8 mouse cellular contexts compared by ENCODE assay signal in genomic region chr5:133795638-133796037, GRCm38 (mm10).
DNase-seq lines count a peak whose midpoint lies in the region.

No protein-coding gene starts in this region.

- peak; percentile 31 for DNase-seq in adrenal gland, postnatal 14 days
- no peak for DNase-seq in adrenal gland, postnatal 4 days (ENCODE audit: low spot score in 2 of 2)
- peak; percentile 23 for DNase-seq in kidney, postnatal 14 days
- no peak for DNase-seq in kidney, adult 11 months
- DNase-seq in cerebellum, postnatal 4 days (ENCODE audit: low spot score in 2 of 2) = peak; percentile 39 to 63
- DNase-seq in layer of hippocampus, postnatal 25 days (ENCODE audit: extremely low spot score in 1 of 2, low spot score in 1 of 2) = peak; percentile 47 to 74
- peak; percentile 35 for DNase-seq in right cerebral cortex, postnatal 25 days
- DNase-seq in spleen, adult 18-20 months = no peak

Comparison
In these comparisons a context has a peak if more than half of its experiments do, and no peak if none do; other contexts are left out.
1. DNase-seq: peak in adrenal gland, postnatal 14 days (single experiment), kidney, postnatal 14 days (single experiment), cerebellum, postnatal 4 days (2 of 2), layer of hippocampus, postnatal 25 days (2 of 2) and right cerebral cortex, postnatal 25 days (single experiment); none in adrenal gland, postnatal 4 days (0 of 2), kidney, adult 11 months (single experiment) and spleen, adult 18-20 months (0 of 2).